Mouse (Mus musculus): ENCODE measurements around the gene Rnf4. TPM values are rescaled to one million over a fixed set of nuclear protein-coding genes. Genes with fewer than 3 reads are reported as not detected.

The Rnf4 gene
- 39.7 and 57.4 TPM in 2 replicates for polyA plus RNA-seq (2012; rRNA removed)

GRCm38 (mm10) chr5:34336097-34336774 is at the start of gene Rnf4:
Gene Rnf4 (plus strand): TSS chr5:34336289.
- TF ChIP-seq POLR2A (IDR thresholded peaks at IDR 0.05; ENCODE audit: borderline replicate concordance, extremely low read depth, low read depth, low read length) (peak; percentile 94; the same call in 1 of the 2 replicates), CTCF (IDR thresholded peaks at IDR 0.05; ENCODE audit: insufficient read depth, low read length) (no peak)

DNA sequence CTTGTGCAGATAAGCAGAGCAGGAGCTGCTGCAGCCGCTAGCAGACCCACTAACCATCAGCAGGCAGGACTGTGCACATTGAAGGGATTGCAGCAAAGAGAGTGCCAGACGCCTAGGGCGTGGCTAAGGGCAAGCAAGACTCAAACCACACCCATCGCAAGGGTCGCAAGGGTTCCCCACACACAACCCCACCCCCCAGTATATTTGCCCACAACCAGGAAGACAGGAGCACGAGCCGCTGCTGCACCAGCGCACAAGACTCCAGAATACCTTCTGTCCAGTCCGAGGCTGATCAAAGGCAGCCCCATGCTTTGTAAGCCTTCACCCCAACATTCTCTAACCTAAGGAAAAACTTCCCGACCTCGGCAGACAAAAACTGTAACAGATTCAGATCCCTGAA is 49.6 kb upstream of the Rnf4 start:
- Histone ChIP-seq H3K4me3 (replicated peaks; ENCODE audit: extremely low read depth, low read depth, low read length) (no peak overlapping the region), H3K4me1 (ENCODE audit: control insufficient read depth, insufficient read depth, low read length) (no peaks in the 10 kb centered on the region)
- DNase-seq, result no peak
- TF ChIP-seq POLR2A (IDR thresholded peaks at IDR 0.05; ENCODE audit: borderline replicate concordance, extremely low read depth, low read depth, low read length) (no peak), CTCF (IDR thresholded peaks at IDR 0.05; ENCODE audit: insufficient read depth, low read length) (no peak)
- WGBS, result 6% methylated on average over 11 of the region's 11 CpGs

More at GRCm38 (mm10) chr5:34336097-34336774, at the start of gene Rnf4:
- Histone ChIP-seq H3K4me3 (replicated peaks; ENCODE audit: extremely low read depth, low read depth, low read length) (peak within 1 kb of the TSS; percentile 81), H3K4me1 (ENCODE audit: control insufficient read depth, insufficient read depth, low read length) (peaks cover 2% of the 10 kb centered on the region; the same call in 1 of the 2 replicates)
- under 1% methylated on average over 67 of the region's 67 CpGs for WGBS
- peak; percentile 98 for DNase-seq

- Histone ChIP-seq H3K4me1 (ENCODE audit: control insufficient read depth, insufficient read depth, low read length) (no peaks in the 10 kb centered on the region), H3K4me3 (replicated peaks; ENCODE audit: extremely low read depth, low read depth, low read length) (peak overlapping the region; percentile 23)
- no peak for DNase-seq
- TF ChIP-seq POLR2A (IDR thresholded peaks at IDR 0.05; ENCODE audit: borderline replicate concordance, extremely low read depth, low read depth, low read length) (no peak), CTCF (IDR thresholded peaks at IDR 0.05; ENCODE audit: insufficient read depth, low read length) (no peak)
- WGBS, result 2% methylated on average over 54 of the region's 54 CpGs
These were observed 48.9 kb upstream of the Rnf4 start for GRCm38 (mm10) chr5:34287001-34287837.

GRCm38 (mm10) chr5:34287838-34288145 is 48.3 kb upstream of the Rnf4 start:
- no peak for DNase-seq
- Histone ChIP-seq H3K4me3 (replicated peaks; ENCODE audit: extremely low read depth, low read depth, low read length) (peak overlapping the region; percentile 23), H3K4me1 (ENCODE audit: control insufficient read depth, insufficient read depth, low read length) (no peaks in the 10 kb centered on the region)
- WGBS, result under 1% methylated on average over 18 of the region's 18 CpGs
- TF ChIP-seq CTCF (IDR thresholded peaks at IDR 0.05; ENCODE audit: insufficient read depth, low read length) (no peak), POLR2A (IDR thresholded peaks at IDR 0.05; ENCODE audit: borderline replicate concordance, extremely low read depth, low read depth, low read length) (no peak)

GRCm38 (mm10) chr5:34288154-34288716 is 47.9 kb upstream of the Rnf4 start, which contains the start of the genes Zfyve28 and Cfap99:
Gene Zfyve28 (minus strand): TSS chr5:34288449.
Gene Cfap99 (plus strand): TSS chr5:34288600.
- TF ChIP-seq CTCF (IDR thresholded peaks at IDR 0.05; ENCODE audit: insufficient read depth, low read length), result no peak
- no peak for TF ChIP-seq POLR2A (IDR thresholded peaks at IDR 0.05; ENCODE audit: borderline replicate concordance, extremely low read depth, low read depth, low read length)
- peak within 1 kb of the TSS; percentile 23 for H3K4me3 ChIP-seq (replicated peaks; ENCODE audit: extremely low read depth, low read depth, low read length)
- H3K4me1 ChIP-seq (ENCODE audit: control insufficient read depth, insufficient read depth, low read length), result no peaks in the 10 kb centered on the region
- under 1% methylated on average over 79 of the region's 83 CpGs for WGBS
- peak; percentile 44 for DNase-seq

DNA sequence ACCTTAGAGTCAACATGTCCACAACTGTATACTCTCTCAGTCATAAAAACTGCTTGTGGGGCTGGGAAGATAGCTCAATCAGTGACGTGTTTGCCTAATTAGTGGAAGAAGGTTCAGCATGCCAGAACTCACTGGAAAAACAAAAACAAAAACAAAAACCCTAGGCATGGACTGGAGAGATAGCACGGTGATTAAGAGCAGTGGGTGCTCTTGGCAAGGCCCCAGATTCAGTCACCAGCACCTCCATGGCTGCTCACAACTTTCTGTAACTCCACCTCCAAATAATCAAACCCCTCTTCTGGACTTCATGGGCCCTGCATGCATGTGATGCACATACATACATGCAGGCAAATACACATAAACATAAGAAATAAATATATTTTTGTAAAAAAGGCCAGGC is 46.8 kb upstream of the Rnf4 start:
- no peak overlapping the region for H3K4me3 ChIP-seq (replicated peaks; ENCODE audit: extremely low read depth, low read depth, low read length)
- no peak for TF ChIP-seq POLR2A (IDR thresholded peaks at IDR 0.05; ENCODE audit: borderline replicate concordance, extremely low read depth, low read depth, low read length)
- no peak for TF ChIP-seq CTCF (IDR thresholded peaks at IDR 0.05; ENCODE audit: insufficient read depth, low read length)
- no peak for DNase-seq
- H3K4me1 ChIP-seq (ENCODE audit: control insufficient read depth, insufficient read depth, low read length), result no peaks in the 10 kb centered on the region
- WGBS, result 67% methylated on average over 2 of the region's 2 CpGs

- TF ChIP-seq CTCF (IDR thresholded peaks at IDR 0.05; ENCODE audit: insufficient read depth, low read length), result no peak
- no peak for TF ChIP-seq POLR2A (IDR thresholded peaks at IDR 0.05; ENCODE audit: borderline replicate concordance, extremely low read depth, low read depth, low read length)
- DNase-seq, result no peak
- 78% methylated on average over 6 of the region's 6 CpGs for WGBS
These were observed 42.7 kb upstream of the Rnf4 start for GRCm38 (mm10) chr5:34293363-34293762.

GRCm38 (mm10) chr5:34294696-34295095 is 41.4 kb upstream of the Rnf4 start:
- WGBS, result 34% methylated on average over 2 of the region's 2 CpGs
- no peaks in the 10 kb centered on the region for H3K4me1 ChIP-seq (ENCODE audit: control insufficient read depth, insufficient read depth, low read length)
- no peak overlapping the region for H3K4me3 ChIP-seq (replicated peaks; ENCODE audit: extremely low read depth, low read depth, low read length)
- no peak for DNase-seq
- TF ChIP-seq CTCF (IDR thresholded peaks at IDR 0.05; ENCODE audit: insufficient read depth, low read length) (no peak), POLR2A (IDR thresholded peaks at IDR 0.05; ENCODE audit: borderline replicate concordance, extremely low read depth, low read depth, low read length) (no peak)

More at GRCm38 (mm10) chr5:34293363-34293762, 42.7 kb upstream of the Rnf4 start:
- H3K4me1 ChIP-seq (ENCODE audit: control insufficient read depth, insufficient read depth, low read length), result no peaks in the 10 kb centered on the region
- H3K4me3 ChIP-seq (replicated peaks; ENCODE audit: extremely low read depth, low read depth, low read length), result no peak overlapping the region

- no peak overlapping the region for H3K4me3 ChIP-seq (replicated peaks; ENCODE audit: extremely low read depth, low read depth, low read length)
- DNase-seq, result no peak
- no peak for TF ChIP-seq CTCF (IDR thresholded peaks at IDR 0.05; ENCODE audit: insufficient read depth, low read length)
- TF ChIP-seq POLR2A (IDR thresholded peaks at IDR 0.05; ENCODE audit: borderline replicate concordance, extremely low read depth, low read depth, low read length), result no peak
- no peaks in the 10 kb centered on the region for H3K4me1 ChIP-seq (ENCODE audit: control insufficient read depth, insufficient read depth, low read length)
- 92% methylated on average over 2 of the region's 2 CpGs for WGBS
These were observed 40.9 kb upstream of the Rnf4 start for GRCm38 (mm10) chr5:34295141-34295540.
